Mouse (Mus musculus) megakaryocyte progenitor cell, adult 5-6 weeks (primary cell): ENCODE measurements around the gene Uhrf1. TPM values are rescaled to one million over a fixed set of nuclear protein-coding genes. Genes with fewer than 3 reads are reported as not detected.

ENCODE experiments used
- ATAC-seq: replicated peaks from 2 replicates; pipeline ENCODE4 v1.8.0; 2016; ENCODE audit warnings: mild to moderate bottlenecking, moderate TSS enrichment, inconsistent platforms; ENCODE audit not compliant: poor library complexity
- total RNA-seq, 2 experiments: library from RNA; stranded (forward) in 1 of 2; stranded (reverse) in 1 of 2; fragments of 157-497, 149-512 nt in 1 of 2; fragments of 200-1000 nt in 1 of 2; gene quantifications; 2 replicates each; pipeline versions ENCODE4 v1.2.3 to v1.2.4; 2015 to 2017

Uhrf1 gene
- total RNA-seq, 2 experiments from 2014 or later = 67.8 to 151 TPM

GRCm38 (mm10) chr17:56343466-56343865, 40.3 kb downstream of the Uhrf1 start:
- peak; percentile 59 for ATAC-seq

GRCm38 (mm10) chr17:56345364-56345763, 42.2 kb downstream of the Uhrf1 start:
- no peak for ATAC-seq

- peak; percentile 62 for ATAC-seq
Measured at GRCm38 (mm10) chr17:56348128-56348527, 45.0 kb downstream of the Uhrf1 start.

- ATAC-seq = no peak
Measured at GRCm38 (mm10) chr17:56348586-56348985, 45.5 kb downstream of the Uhrf1 start.

- ATAC-seq = peak; percentile 82
Measured at GRCm38 (mm10) chr17:56350694-56351093, 47.6 kb downstream of the Uhrf1 start.

- ATAC-seq = peak; percentile 96
Measured at GRCm38 (mm10) chr17:56356921-56357885, 54.1 kb downstream of the Uhrf1 start.

- ATAC-seq = no peak
Measured at GRCm38 (mm10) chr17:56359183-56359725, 56.1 kb downstream of the Uhrf1 start.

- ATAC-seq = no peak
Measured at GRCm38 (mm10) chr17:56359864-56360263, 56.7 kb downstream of the Uhrf1 start.

GRCm38 (mm10) chr17:56360451-56360850, 57.3 kb downstream of the Uhrf1 start:
- ATAC-seq = no peak

- no peak for ATAC-seq
Measured at GRCm38 (mm10) chr17:56361542-56361941, 58.4 kb downstream of the Uhrf1 start.

- peak; percentile 72 for ATAC-seq
Measured at GRCm38 (mm10) chr17:56365791-56366673, 62.9 kb downstream of the Uhrf1 start.

- no peak for ATAC-seq
Measured at GRCm38 (mm10) chr17:56368291-56368790, 65.2 kb downstream of the Uhrf1 start.

- no peak for ATAC-seq
Measured at GRCm38 (mm10) chr17:56370090-56370489, 67.0 kb downstream of the Uhrf1 start.

GRCm38 (mm10) chr17:56371029-56371660, 68.0 kb downstream of the Uhrf1 start:
- no peak for ATAC-seq

- peak; percentile 56 for ATAC-seq
Measured at GRCm38 (mm10) chr17:56372109-56372508, 69.0 kb downstream of the Uhrf1 start.

Other genes starting within 250 kb of the Uhrf1 start
- 13.6 and 13.7 TPM in 2 replicates for gene Ubxn6, start 228.3 kb upstream of the Uhrf1 start, total RNA-seq (2015)
- gene Ubxn6, start 228.3 kb upstream of the Uhrf1 start, total RNA-seq (2017) = 17.4 and 19.9 TPM in 2 replicates
- 20.7 and 25.4 TPM in 2 replicates for gene Hdgfl2, start 223.7 kb upstream of the Uhrf1 start, total RNA-seq (2015)
- gene Hdgfl2, start 223.7 kb upstream of the Uhrf1 start, total RNA-seq (2017) = 80.0 and 87.8 TPM in 2 replicates
- gene Plin4, start 193.5 kb upstream of the Uhrf1 start, total RNA-seq (2015) = not detected in 2 replicates
- not detected in 2 replicates for gene Plin4, start 193.5 kb upstream of the Uhrf1 start, total RNA-seq (2017)
- 0.17 TPM in 1 of 2 replicates, not detected in the other for gene Plin5, start 185.7 kb upstream of the Uhrf1 start, total RNA-seq (2015)
- gene Plin5, start 185.7 kb upstream of the Uhrf1 start, total RNA-seq (2017) = 0.14 TPM in 1 of 2 replicates, not detected in the other
- 1.6 and 3.6 TPM in 2 replicates for gene Lrg1, start 181.3 kb upstream of the Uhrf1 start, total RNA-seq (2015)
- gene Lrg1, start 181.3 kb upstream of the Uhrf1 start, total RNA-seq (2017) = 1.4 and 4.7 TPM in 2 replicates
- gene Sema6b, start 163.0 kb upstream of the Uhrf1 start, total RNA-seq (2015) = 1.8 and 2.2 TPM in 2 replicates
- 3.2 and 4.9 TPM in 2 replicates for gene Sema6b, start 163.0 kb upstream of the Uhrf1 start, total RNA-seq (2017)
- 1.5 and 2.2 TPM in 2 replicates for gene Tnfaip8l1, start 140.8 kb upstream of the Uhrf1 start, total RNA-seq (2015)
- gene Tnfaip8l1, start 140.8 kb upstream of the Uhrf1 start, total RNA-seq (2017) = 0.91 and 2.8 TPM in 2 replicates
- gene Mydgf, start 119.4 kb upstream of the Uhrf1 start, total RNA-seq (2015) = 55.1 and 56.1 TPM in 2 replicates
- gene Mydgf, start 119.4 kb upstream of the Uhrf1 start, total RNA-seq (2017) = 50.4 and 57.1 TPM in 2 replicates
- 27.0 and 31.0 TPM in 2 replicates for gene Dpp9, start 84.4 kb upstream of the Uhrf1 start, total RNA-seq (2015)
- gene Dpp9, start 84.4 kb upstream of the Uhrf1 start, total RNA-seq (2017) = 15.7 and 19.9 TPM in 2 replicates
- gene Fem1a, start 46.5 kb upstream of the Uhrf1 start, total RNA-seq (2015) = 15.3 and 15.9 TPM in 2 replicates
- gene Fem1a, start 46.5 kb upstream of the Uhrf1 start, total RNA-seq (2017) = 20.7 and 23.4 TPM in 2 replicates
- 9.0 and 11.4 TPM in 2 replicates for gene Ticam1, start 26.5 kb upstream of the Uhrf1 start, total RNA-seq (2015)
- gene Ticam1, start 26.5 kb upstream of the Uhrf1 start, total RNA-seq (2017) = 3.0 and 4.1 TPM in 2 replicates
- gene Plin3, start 10.4 kb upstream of the Uhrf1 start, total RNA-seq (2015) = 7.3 and 8.1 TPM in 2 replicates
- 28.1 TPM in 2 replicates for gene Plin3, start 10.4 kb upstream of the Uhrf1 start, total RNA-seq (2017)
- not detected in 2 replicates for gene Arrdc5, start 3.0 kb upstream of the Uhrf1 start, total RNA-seq (2015)
- not detected in 2 replicates for gene Arrdc5, start 3.0 kb upstream of the Uhrf1 start, total RNA-seq (2017)
- 6.7 and 8.5 TPM in 2 replicates for gene Kdm4b, start 22.7 kb downstream of the Uhrf1 start, total RNA-seq (2015)
- gene Kdm4b, start 22.7 kb downstream of the Uhrf1 start, total RNA-seq (2017) = 5.9 and 7.3 TPM in 2 replicates
- gene Ptprs, start 173.2 kb downstream of the Uhrf1 start, total RNA-seq (2015) = 35.9 and 39.7 TPM in 2 replicates
- 35.3 and 38.5 TPM in 2 replicates for gene Ptprs, start 173.2 kb downstream of the Uhrf1 start, total RNA-seq (2017)
- not detected in 2 replicates for gene Znrf4, start 209.1 kb downstream of the Uhrf1 start, total RNA-seq (2015)
- gene Znrf4, start 209.1 kb downstream of the Uhrf1 start, total RNA-seq (2017) = not detected in 2 replicates